Mouse (Mus musculus) mouse embryonic stem cell (cell line): ENCODE results near the gene Fam221b.

Source experiments
- in situ Hi-C, 2 experiments: fragments of 300-500 bp; cut with MboI; formaldehyde crosslinking; loops; 1 replicate in 1 of 2; 3 replicates in 1 of 2; pipeline ENCODE4 v1.14.3; 2019 to 2020; ENCODE audit warnings: low sequenced_read_pairs in 2 of 2, low pct_unique_long_range_greater_than_20kb in 1 of 2, mixed read lengths in 1 of 2; ENCODE audit not compliant: unreplicated experiment in 1 of 2

The Fam221b gene

DNA sequence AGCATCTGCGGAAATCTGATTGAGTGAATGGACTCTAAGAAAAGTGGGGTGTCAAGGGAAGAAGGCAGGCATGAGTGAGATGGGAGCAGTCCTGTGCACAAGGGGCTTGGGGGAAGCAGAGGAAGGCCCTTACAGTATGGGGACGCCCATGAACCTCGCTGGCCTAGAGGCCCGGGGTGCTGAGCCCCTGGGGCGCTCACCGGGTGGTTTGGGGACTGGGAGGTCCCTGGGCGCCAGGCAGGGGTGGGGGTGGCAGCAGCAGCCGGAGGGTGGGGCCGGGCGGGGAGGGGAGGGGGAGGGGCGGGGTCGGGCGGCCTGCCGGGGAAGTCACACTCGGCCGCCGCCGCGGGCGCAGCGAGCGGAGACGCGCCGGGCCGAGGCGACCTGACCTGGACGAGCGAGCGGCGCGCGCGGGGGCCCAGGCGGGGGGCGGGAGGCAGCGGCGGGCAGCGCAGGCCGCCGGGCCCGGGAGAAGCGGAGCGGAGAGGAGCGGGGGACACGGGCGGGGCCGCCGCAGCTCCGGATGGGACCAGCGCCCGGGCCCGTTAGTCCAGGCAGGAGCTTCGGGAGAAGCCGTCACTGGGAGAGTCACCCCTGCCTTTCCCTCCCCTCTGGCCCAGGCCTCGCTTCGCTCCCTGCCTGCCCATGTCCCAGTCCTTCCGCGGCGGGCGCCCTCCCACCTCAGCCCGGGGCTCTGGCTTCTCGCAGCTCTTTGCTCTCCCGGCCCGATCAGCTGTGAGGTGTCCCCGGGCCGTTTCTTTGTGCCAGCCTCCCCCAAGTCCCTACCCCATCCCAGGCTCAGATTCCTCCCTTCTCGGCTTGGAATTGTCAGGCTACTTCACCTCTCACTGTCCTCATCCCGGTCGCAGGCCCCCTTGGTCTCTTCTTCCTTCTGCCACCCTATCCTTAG, 37.6 kb downstream of the Fam221b start, which contains the start of gene Npr2:
Gene Npr2, plus strand, starts transcription at position 890 of the 910 bp plus-strand sequence.
- in situ Hi-C loops: no loop called here

DNA sequence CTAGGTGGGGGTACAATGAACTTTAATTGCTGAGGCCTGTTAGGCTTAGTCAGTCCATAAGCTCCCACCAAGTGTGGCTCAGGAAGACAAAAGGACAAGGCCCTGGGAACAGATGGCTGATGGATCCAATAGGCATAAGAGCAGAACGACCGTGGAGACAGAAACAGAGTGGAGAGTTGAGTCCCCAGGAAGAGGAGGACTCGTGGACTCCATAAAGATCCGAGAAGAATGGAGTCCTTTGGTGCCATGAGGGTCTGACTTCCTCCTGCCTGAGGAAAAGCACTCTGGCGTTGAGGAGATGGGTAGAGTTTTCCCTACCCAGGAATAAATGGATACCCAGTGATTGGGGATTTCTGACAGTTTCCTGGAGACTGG, 38.3 kb downstream of the Fam221b start:
- in situ Hi-C loops: no loop called here

- in situ Hi-C loops: no loop called here
These were observed 38.8 kb downstream of the Fam221b start for GRCm38 (mm10) chr4:43630030-43630581.

- in situ Hi-C loops: no loop called here
These were observed 39.7 kb downstream of the Fam221b start for GRCm38 (mm10) chr4:43629106-43629817.

DNA sequence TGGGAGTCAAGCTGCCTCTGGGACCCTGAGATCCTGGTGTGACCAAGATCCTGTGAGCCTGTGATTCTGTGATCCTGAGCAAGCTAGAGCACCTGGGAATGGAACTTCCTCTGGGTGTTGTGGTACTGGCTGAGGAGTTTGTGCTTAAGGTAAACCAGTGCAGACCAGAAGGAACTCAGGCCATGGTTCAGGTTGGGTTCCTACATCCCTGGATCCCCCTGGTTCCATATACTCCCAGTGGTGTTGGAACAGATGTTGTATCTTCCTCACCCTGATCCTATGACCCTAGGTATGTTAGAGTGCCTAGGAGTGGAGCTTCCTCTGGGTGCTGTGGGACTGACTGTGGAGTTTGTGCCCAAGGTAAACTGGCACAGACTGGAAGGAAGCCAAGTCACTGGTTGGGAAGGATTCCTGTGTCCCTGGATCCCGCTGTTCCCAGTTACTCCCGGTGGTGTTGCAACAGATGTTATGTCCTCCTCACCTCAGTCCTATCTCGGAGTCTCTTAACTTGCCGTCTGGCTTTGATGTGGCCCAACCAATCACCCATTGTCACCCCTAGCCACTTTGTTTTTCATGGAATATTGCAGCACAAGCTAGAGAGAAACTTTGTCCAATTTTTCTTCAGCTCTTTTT, 48.7 kb downstream of the Fam221b start:
- in situ Hi-C loops: no loop called here

GRCm38 (mm10) chr4:43613060-43613730, 55.8 kb downstream of the Fam221b start:
- in situ Hi-C loops: no loop called here

GRCm38 (mm10) chr4:43612534-43612933, 56.4 kb downstream of the Fam221b start:
- in situ Hi-C loops: no loop called here
